9 mouse cellular contexts compared by ENCODE assay signal in the genomic region with DNA sequence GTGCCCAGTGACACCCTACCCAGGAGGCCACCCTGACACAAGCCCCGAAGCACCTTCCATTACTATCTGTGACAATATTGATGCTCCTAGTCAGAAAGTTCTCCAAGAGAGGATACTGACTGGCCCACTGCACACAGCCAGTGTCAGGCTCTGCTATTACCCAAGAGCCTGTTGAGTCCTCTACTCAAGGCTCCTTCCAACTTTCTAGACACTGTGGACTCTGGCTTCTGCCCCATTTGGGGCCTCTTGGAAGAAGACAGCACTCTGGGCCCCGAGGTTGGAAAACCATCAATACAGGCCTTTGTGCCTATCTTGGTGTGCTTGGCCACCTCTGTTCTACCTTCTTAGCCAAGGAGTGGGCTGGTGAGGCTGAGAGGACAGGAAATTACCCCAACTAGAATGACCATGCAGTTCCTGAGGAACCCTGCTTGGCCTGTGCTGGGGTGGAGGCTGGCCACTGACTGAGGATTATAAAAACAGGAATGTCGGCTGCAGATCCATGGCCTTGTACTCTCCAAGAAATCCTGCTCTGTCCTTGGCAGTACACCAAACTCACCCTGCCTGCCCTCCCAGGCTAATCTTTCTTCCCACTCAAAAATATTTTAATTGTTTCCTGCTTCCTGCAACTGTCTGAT. TPM values are rescaled to one million over a fixed set of nuclear protein-coding genes. Genes with fewer than 3 reads are reported as not detected.
A peak's percentile ranks its signal among the peaks of the same experiment; 100 is the strongest.
DNase-seq lines count a peak whose midpoint lies in the region; ATAC-seq lines count a peak whose summit lies in the region.
"Had no signal": no experiment of that assay in that cellular context is flagged by ENCODE, and none has a peak within 500 bp of the region (broad histone marks: within the 10 kb centered on the region; RNA-seq: fewer than 3 reads in every experiment).

No protein-coding gene starts in this region.

- intact Hi-C loops in heart, postnatal 14 days (cut with DNase I): no loop called here

- 56% methylated on average over 3 of the region's 3 CpGs for WGBS in lung, embryonic 16.5 days
- 95% methylated on average over 3 of the region's 3 CpGs for WGBS in hindbrain, embryonic 16.5 days
- 95% methylated on average over 3 of the region's 3 CpGs for WGBS in midbrain, embryonic 14.5 days

- peak; percentile 86 for DNase-seq in adipocyte (ENCODE audit: low spot score)
- DNase-seq in adrenal gland, postnatal 36 days: peak; percentile 81 to 84
- peak; percentile 73 to 80 for DNase-seq in heart, postnatal 14 days
- no peak for DNase-seq in frontal cortex, postnatal 14 days (ENCODE audit: low spot score in 2 of 2)
- DNase-seq in retina, embryonic 14.5 days (ENCODE audit: low spot score): no peak
- no peak for DNase-seq in midbrain, embryonic 14.5 days

- H3K9me3 ChIP-seq in lung, embryonic 16.5 days (ENCODE audit: control insufficient read depth, low read length): no peaks in the 10 kb centered on the region
- H3K9me3 ChIP-seq in hindbrain, embryonic 16.5 days (ENCODE audit: control insufficient read depth, low read length): no peaks in the 10 kb centered on the region
- H3K9me3 ChIP-seq in midbrain, embryonic 14.5 days (ENCODE audit: control insufficient read depth, low read length): no peaks in the 10 kb centered on the region
- H3K9me3 ChIP-seq: limb, embryonic 13.5 days had no signal

- H3K27me3 ChIP-seq in lung, embryonic 16.5 days (ENCODE audit: control insufficient read depth, insufficient read depth, low read depth, low read length): no peaks in the 10 kb centered on the region
- H3K27me3 ChIP-seq in hindbrain, embryonic 16.5 days (replicated peaks; ENCODE audit: control insufficient read depth, insufficient read depth, low read length): no peaks in the 10 kb centered on the region
- no peaks in the 10 kb centered on the region for H3K27me3 ChIP-seq in midbrain, embryonic 14.5 days (ENCODE audit: control insufficient read depth, insufficient read depth, low read length)
- H3K27me3 ChIP-seq: limb, embryonic 13.5 days had no signal

- H3K36me3 ChIP-seq in lung, embryonic 16.5 days (ENCODE audit: control insufficient read depth, insufficient read depth, low read length): peaks cover 36% of the 10 kb centered on the region
- H3K36me3 ChIP-seq in hindbrain, embryonic 16.5 days (ENCODE audit: control insufficient read depth, insufficient read depth, low read length): peaks cover 40% of the 10 kb centered on the region
- peaks cover 82% of the 10 kb centered on the region for H3K36me3 ChIP-seq in midbrain, embryonic 14.5 days (ENCODE audit: control insufficient read depth, insufficient read depth, low read length)

- no peaks in the 10 kb centered on the region for H3K4me1 ChIP-seq in lung, embryonic 16.5 days (replicated peaks; ENCODE audit: control insufficient read depth, insufficient read depth, low read length)
- H3K4me1 ChIP-seq in hindbrain, embryonic 16.5 days (ENCODE audit: control insufficient read depth, insufficient read depth, low read depth, low read length): no peaks in the 10 kb centered on the region
- no peaks in the 10 kb centered on the region for H3K4me1 ChIP-seq in midbrain, embryonic 14.5 days (ENCODE audit: control insufficient read depth, insufficient read depth, low read length)
- H3K4me1 ChIP-seq: limb, embryonic 13.5 days had no signal

- H3K4me3 ChIP-seq in lung, embryonic 16.5 days (ENCODE audit: low read length): no peak overlapping the region
- no peak overlapping the region for H3K4me3 ChIP-seq in hindbrain, embryonic 16.5 days (ENCODE audit: low read length)
- H3K4me3 ChIP-seq in midbrain, embryonic 14.5 days (replicated peaks; ENCODE audit: low read depth, low read length): no peak overlapping the region
- H3K4me3 ChIP-seq: limb, embryonic 13.5 days had no signal

- 0 out of 2 replicates have a peak overlapping the region, but pooled peaks have one; percentile 56 for H3K27ac ChIP-seq in lung, embryonic 16.5 days (ENCODE audit: low read length)
- no peak overlapping the region for H3K27ac ChIP-seq in hindbrain, embryonic 16.5 days (ENCODE audit: low read depth, low read length)
- H3K27ac ChIP-seq in midbrain, embryonic 14.5 days (replicated peaks; ENCODE audit: low read depth, low read length): no peak overlapping the region
- H3K27ac ChIP-seq: limb, embryonic 13.5 days had no signal

- no peak overlapping the region for H3K9ac ChIP-seq in lung, embryonic 16.5 days (ENCODE audit: low read length)
- H3K9ac ChIP-seq in hindbrain, embryonic 16.5 days (ENCODE audit: low read depth, low read length): no peak overlapping the region
- no peak overlapping the region for H3K9ac ChIP-seq in midbrain, embryonic 14.5 days (replicated peaks; ENCODE audit: low read length)

- no peak overlapping the region for H3K4me2 ChIP-seq in lung, embryonic 16.5 days (ENCODE audit: low read depth, low read length)
- H3K4me2 ChIP-seq in hindbrain, embryonic 16.5 days (ENCODE audit: low read length): no peak overlapping the region
- no peak overlapping the region for H3K4me2 ChIP-seq in midbrain, embryonic 14.5 days (ENCODE audit: low read length)
- H3K4me2 ChIP-seq: limb, embryonic 13.5 days had no signal

- ATAC-seq in lung, embryonic 16.5 days (ENCODE audit: low read depth): peak; percentile 71
- no peak for ATAC-seq in hindbrain, embryonic 16.5 days
- no peak for ATAC-seq in midbrain, embryonic 14.5 days (ENCODE audit: low FRiP score, low TSS enrichment)

RNA-seq across cellular contexts. Expression of a gene that starts 18.2 kb away (rescaled TPM):
- 10 to 100 TPM; 67.3 to 77.7 TPM for total RNA-seq in adrenal gland, postnatal 36 days (2021)
- total RNA-seq in heart, postnatal 14 days (2021): 10 to 100 TPM; 46.2 to 47.7 TPM
- polyA plus RNA-seq in lung, embryonic 16.5 days (2015; fragmentation: Nextera tagmentation; extraction: Ambion mirVana): 87.6 and 89.7 TPM in 2 replicates
- 89.9 and 102 TPM in 2 replicates for polyA plus RNA-seq in hindbrain, embryonic 16.5 days (2015; fragmentation: Nextera tagmentation; extraction: Ambion mirVana)
- polyA plus RNA-seq in midbrain, embryonic 14.5 days (2014; fragmentation: Nextera tagmentation; extraction: Ambion mirVana): 78.0 and 81.9 TPM in 2 replicates

RNA-seq across cellular contexts. Expression of a gene that starts 18.4 kb away (rescaled TPM):
- 10 to 100 TPM; 33.6 to 47.4 TPM for total RNA-seq in adrenal gland, postnatal 36 days (2021)
- total RNA-seq in heart, postnatal 14 days (2021): 10 to 100 TPM; 18.4 to 19.9 TPM
- polyA plus RNA-seq in lung, embryonic 16.5 days (2015; fragmentation: Nextera tagmentation; extraction: Ambion mirVana): 46.8 and 50.2 TPM in 2 replicates
- 42.7 and 47.2 TPM in 2 replicates for polyA plus RNA-seq in hindbrain, embryonic 16.5 days (2015; fragmentation: Nextera tagmentation; extraction: Ambion mirVana)
- polyA plus RNA-seq in midbrain, embryonic 14.5 days (2014; fragmentation: Nextera tagmentation; extraction: Ambion mirVana): 38.3 and 47.9 TPM in 2 replicates

RNA-seq across cellular contexts. Expression of a gene that starts 26.3 kb away (rescaled TPM):
- total RNA-seq in adrenal gland, postnatal 36 days (2021): 1 to 10 TPM; 6.7 to 8.1 TPM
- 10 to 100 TPM in 1 of 2 experiments, 1 to 10 TPM in 1; 8.1 to 18.8 TPM for total RNA-seq in heart, postnatal 14 days (2021)
- polyA plus RNA-seq in lung, embryonic 16.5 days (2015; fragmentation: Nextera tagmentation; extraction: Ambion mirVana): 46.6 and 47.1 TPM in 2 replicates
- polyA plus RNA-seq in hindbrain, embryonic 16.5 days (2015; fragmentation: Nextera tagmentation; extraction: Ambion mirVana): 2.5 and 3.8 TPM in 2 replicates
- polyA plus RNA-seq in midbrain, embryonic 14.5 days (2014; fragmentation: Nextera tagmentation; extraction: Ambion mirVana): 1.7 and 5.1 TPM in 2 replicates

RNA-seq across cellular contexts. Expression of a gene that starts 30.9 kb away (rescaled TPM):
- 10 to 100 TPM; 19.0 to 26.1 TPM for total RNA-seq in adrenal gland, postnatal 36 days (2021)
- total RNA-seq in heart, postnatal 14 days (2021): 10 to 100 TPM; 25.7 to 27.6 TPM
- polyA plus RNA-seq in lung, embryonic 16.5 days (2015; fragmentation: Nextera tagmentation; extraction: Ambion mirVana): 23.9 and 26.8 TPM in 2 replicates
- polyA plus RNA-seq in hindbrain, embryonic 16.5 days (2015; fragmentation: Nextera tagmentation; extraction: Ambion mirVana): 3.9 and 4.0 TPM in 2 replicates
- polyA plus RNA-seq in midbrain, embryonic 14.5 days (2014; fragmentation: Nextera tagmentation; extraction: Ambion mirVana): 1.8 and 3.4 TPM in 2 replicates

RNA-seq across cellular contexts. Expression of a gene that starts 38.6 kb away (rescaled TPM):
- total RNA-seq in adrenal gland, postnatal 36 days (2021): 10 to 100 TPM; 19.0 to 27.2 TPM
- total RNA-seq in heart, postnatal 14 days (2021): 10 to 100 TPM; 32.1 to 32.5 TPM
- 69.0 and 70.0 TPM in 2 replicates for polyA plus RNA-seq in lung, embryonic 16.5 days (2015; fragmentation: Nextera tagmentation; extraction: Ambion mirVana)
- polyA plus RNA-seq in hindbrain, embryonic 16.5 days (2015; fragmentation: Nextera tagmentation; extraction: Ambion mirVana): 18.8 and 26.7 TPM in 2 replicates
- polyA plus RNA-seq in midbrain, embryonic 14.5 days (2014; fragmentation: Nextera tagmentation; extraction: Ambion mirVana): 17.7 and 22.9 TPM in 2 replicates

Comparison
In these comparisons a context has a peak if more than half of its experiments do, and no peak if none do; other contexts are left out.
1. DNase-seq: peak in adipocyte (single experiment), adrenal gland, postnatal 36 days (2 of 2) and heart, postnatal 14 days (2 of 2); none in frontal cortex, postnatal 14 days (0 of 2), retina, embryonic 14.5 days (single experiment) and midbrain, embryonic 14.5 days (single experiment).